Mouse (Mus musculus): Measurements from ENCODE around the gene Kcnc1. TPM values are rescaled to one million over a fixed set of nuclear protein-coding genes. Genes with fewer than 3 reads are reported as not detected.
A peak's percentile ranks its signal among the peaks of the same experiment; 100 is the strongest.

Kcnc1 gene
- polyA plus RNA-seq (2012; ENCODE audit: insufficient read depth, insufficient read length, missing spikeins): not detected in 2 replicates

DNA sequence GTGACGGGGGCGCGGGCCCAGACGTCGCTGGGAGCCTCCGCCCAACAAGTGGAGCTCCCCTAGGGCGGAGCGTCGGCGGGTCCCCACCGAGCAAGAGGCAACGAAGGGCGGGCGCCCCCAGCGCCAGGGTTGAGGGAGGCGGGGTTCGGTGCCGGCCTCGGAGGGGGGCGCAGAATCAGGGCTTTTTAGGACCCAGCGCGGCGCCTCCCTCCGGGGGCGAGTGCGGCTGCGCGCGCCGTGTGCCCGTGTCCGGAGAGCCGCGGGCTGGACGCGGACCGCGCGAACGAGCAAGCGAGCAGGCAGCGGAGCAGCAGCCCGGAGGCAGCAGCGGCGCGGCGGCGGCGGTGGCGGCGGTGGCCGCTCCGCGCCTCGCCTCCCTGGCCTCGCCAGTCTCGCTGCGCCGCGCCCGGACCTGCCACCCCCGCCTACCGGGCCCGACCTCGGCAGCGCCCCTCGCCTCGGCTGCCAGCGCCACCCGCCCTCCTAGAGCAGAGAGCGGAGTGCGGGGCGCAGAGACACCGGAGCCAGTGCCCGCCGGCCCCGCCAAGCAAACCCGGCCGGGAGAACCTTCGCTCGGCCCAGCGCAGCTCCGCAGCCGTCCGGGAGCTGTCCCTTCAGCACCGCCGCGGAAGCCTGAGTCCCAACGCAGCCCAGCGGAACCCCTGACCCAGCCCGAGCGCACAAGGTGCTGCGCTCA lies at the start of gene Kcnc1:
Kcnc1 (plus strand) TSS at position 267 of the 697 bp plus-strand sequence.
- no peaks in the 10 kb centered on the region for H3K4me1 ChIP-seq (ENCODE audit: control insufficient read depth, insufficient read depth, low read length)
- no peak within 1 kb of the TSS for H3K27ac ChIP-seq (ENCODE audit: insufficient read depth, low read depth, low read length)
- TF ChIP-seq POLR2A (IDR thresholded peaks at IDR 0.05; ENCODE audit: borderline replicate concordance, low read depth, low read length) (no peak), CTCF (IDR thresholded peaks at IDR 0.05; ENCODE audit: low read depth, low read length) (no peak)
- H3K4me3 ChIP-seq (ENCODE audit: insufficient read depth, low read length): peak within 1 kb of the TSS; percentile 41

DNA sequence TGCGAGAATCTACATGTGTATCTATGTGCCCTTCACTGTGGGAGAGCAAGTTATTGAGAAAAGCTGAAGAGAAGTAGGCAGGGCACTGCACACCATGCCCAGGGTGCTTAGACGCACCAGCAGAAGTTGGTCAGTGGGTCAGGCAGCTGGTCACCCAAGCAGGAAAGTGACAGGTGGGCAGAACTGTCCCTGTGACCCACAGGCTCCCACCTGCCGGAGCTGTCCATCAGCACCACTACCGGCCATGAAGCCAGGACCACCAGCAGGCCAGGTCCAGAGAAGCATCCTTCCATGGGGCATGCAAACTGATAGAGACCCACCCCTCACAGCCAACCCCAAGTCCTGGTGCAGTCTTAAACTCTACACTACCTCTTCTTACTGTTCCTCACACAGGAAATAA lies 48.6 kb upstream of the Kcnc1 start:
- TF ChIP-seq POLR2A (IDR thresholded peaks at IDR 0.05; ENCODE audit: borderline replicate concordance, low read depth, low read length): no peak
- TF ChIP-seq CTCF (IDR thresholded peaks at IDR 0.05; ENCODE audit: low read depth, low read length): no peak
- Histone ChIP-seq H3K4me1 (ENCODE audit: control insufficient read depth, insufficient read depth, low read length) (no peaks in the 10 kb centered on the region), H3K27ac (ENCODE audit: insufficient read depth, low read depth, low read length) (no peak overlapping the region), H3K4me3 (ENCODE audit: insufficient read depth, low read length) (no peak overlapping the region)

DNA sequence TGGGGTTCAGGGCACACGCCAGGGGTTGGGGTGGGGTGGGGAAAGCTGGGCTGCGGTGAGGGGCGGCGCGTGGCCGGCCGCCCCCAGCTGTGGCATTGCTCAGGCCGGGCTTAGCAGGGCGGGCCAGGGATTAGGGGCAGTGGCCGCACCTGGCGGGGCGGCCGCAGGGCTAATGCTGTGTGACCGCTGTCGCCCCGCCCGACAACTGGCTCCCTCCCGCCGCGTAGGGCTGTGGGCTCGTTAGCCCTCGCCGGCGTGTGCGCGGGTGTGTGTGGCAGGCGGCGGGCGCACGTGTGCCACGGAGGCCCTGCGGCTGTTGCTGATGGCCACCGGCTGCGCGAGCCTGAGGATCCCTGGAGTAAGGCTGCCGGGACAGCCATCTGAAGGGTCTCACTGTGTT lies 47.5 kb upstream of the Kcnc1 start:
- no peaks in the 10 kb centered on the region for H3K4me1 ChIP-seq (ENCODE audit: control insufficient read depth, insufficient read depth, low read length)
- H3K27ac ChIP-seq (ENCODE audit: insufficient read depth, low read depth, low read length): no peak overlapping the region
- TF ChIP-seq POLR2A (IDR thresholded peaks at IDR 0.05; ENCODE audit: borderline replicate concordance, low read depth, low read length) (no peak), CTCF (IDR thresholded peaks at IDR 0.05; ENCODE audit: low read depth, low read length) (no peak)
- H3K4me3 ChIP-seq (ENCODE audit: insufficient read depth, low read length): no peak overlapping the region

DNA sequence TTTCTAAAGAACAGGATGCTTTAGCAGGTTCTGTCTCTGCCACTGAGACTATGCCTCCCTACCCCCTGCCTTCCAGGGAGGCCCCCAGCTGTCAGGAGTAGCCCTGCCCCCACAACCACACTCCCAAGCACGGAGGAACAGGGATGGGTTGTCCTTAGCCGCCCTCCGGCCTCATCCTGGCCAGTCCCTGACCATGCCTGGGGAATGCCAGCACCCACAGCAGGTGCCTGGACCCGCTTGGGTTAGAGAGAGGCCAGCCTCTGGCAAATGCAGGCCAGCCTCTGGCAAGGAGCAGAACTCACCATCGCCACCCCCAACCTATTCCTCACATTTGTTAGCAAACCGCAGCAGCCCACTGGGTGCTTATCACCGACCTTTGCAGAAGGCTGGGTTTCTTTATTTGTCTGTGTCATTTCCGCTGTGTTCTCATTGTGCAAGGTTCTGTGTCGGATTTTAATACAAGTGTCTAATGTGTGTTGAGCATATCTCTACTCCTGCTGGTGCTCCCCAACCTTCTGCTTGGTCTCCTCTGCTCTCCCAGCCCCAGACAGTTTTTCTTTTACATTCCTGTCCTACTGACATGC lies 46.1 kb upstream of the Kcnc1 start:
- TF ChIP-seq POLR2A (IDR thresholded peaks at IDR 0.05; ENCODE audit: borderline replicate concordance, low read depth, low read length) (no peak), CTCF (IDR thresholded peaks at IDR 0.05; ENCODE audit: low read depth, low read length) (no peak)
- no peak overlapping the region for H3K27ac ChIP-seq (ENCODE audit: insufficient read depth, low read depth, low read length)
- H3K4me3 ChIP-seq (ENCODE audit: insufficient read depth, low read length): no peak overlapping the region
- H3K4me1 ChIP-seq (ENCODE audit: control insufficient read depth, insufficient read depth, low read length): no peaks in the 10 kb centered on the region

DNA sequence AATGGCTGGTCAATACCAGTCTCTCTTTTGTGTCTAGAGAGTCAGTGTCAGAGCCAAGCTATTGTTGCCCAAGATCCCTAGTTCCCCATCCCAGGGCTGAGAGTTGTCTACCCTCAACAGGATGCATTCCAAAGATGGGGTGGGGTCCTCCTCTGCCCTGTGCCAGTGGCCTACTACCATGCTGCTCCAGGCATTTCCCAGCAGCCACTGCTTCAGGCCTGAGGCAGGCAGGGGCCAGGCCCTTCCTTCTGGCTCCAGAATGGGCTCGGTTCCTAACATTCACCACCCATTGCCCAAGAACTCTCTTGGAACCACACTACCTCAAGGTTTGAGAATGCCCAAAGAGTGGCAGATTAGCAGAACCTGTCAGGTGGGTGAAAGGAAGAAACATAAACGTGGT lies 43.5 kb upstream of the Kcnc1 start:
- Histone ChIP-seq H3K27ac (ENCODE audit: insufficient read depth, low read depth, low read length) (no peak overlapping the region), H3K4me3 (ENCODE audit: insufficient read depth, low read length) (no peak overlapping the region), H3K4me1 (ENCODE audit: control insufficient read depth, insufficient read depth, low read length) (no peaks in the 10 kb centered on the region)
- TF ChIP-seq CTCF (IDR thresholded peaks at IDR 0.05; ENCODE audit: low read depth, low read length) (no peak), POLR2A (IDR thresholded peaks at IDR 0.05; ENCODE audit: borderline replicate concordance, low read depth, low read length) (no peak)

DNA sequence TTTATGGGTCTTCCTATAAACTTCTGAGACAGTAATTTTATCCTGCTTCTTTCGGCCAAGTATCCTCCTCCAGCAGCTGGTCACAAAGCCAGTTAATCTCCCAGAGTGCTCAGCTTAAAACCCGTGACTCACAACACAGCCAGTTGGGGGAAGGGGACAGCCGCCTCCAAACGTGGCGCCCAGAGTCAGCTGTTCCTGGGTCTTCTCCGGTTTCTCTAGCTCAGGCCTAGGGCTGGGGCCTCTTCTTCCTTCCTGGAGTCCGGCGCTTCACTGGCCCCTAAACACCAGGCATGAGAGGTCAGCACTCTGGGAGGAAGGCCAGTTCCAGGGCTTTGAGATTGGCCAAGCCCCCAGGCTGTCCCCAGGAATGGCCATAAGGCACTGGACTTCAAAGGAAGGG lies 43.1 kb upstream of the Kcnc1 start:
- Histone ChIP-seq H3K27ac (ENCODE audit: insufficient read depth, low read depth, low read length) (no peak overlapping the region), H3K4me1 (ENCODE audit: control insufficient read depth, insufficient read depth, low read length) (no peaks in the 10 kb centered on the region), H3K4me3 (ENCODE audit: insufficient read depth, low read length) (no peak overlapping the region)
- TF ChIP-seq CTCF (IDR thresholded peaks at IDR 0.05; ENCODE audit: low read depth, low read length) (no peak), POLR2A (IDR thresholded peaks at IDR 0.05; ENCODE audit: borderline replicate concordance, low read depth, low read length) (no peak)

DNA sequence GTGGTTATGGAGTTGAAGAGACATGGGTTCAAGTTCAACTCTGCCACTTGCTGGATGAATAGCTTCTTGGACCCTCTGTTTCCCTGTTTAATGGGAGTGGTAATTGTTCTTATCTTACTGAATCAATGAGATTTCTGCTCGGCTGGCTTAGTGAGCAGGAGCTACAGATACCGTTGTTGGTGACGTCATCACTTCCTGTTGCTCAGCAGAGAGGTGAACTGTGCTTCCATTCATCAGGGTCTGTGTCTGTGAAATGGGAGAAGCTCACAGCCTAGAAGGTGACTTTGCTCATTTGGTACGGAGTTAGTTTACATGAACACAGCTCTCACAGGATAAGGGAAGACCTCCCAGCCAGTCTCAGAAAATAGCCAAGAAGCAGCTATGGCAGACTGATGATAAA lies 42.4 kb upstream of the Kcnc1 start:
- Histone ChIP-seq H3K4me1 (ENCODE audit: control insufficient read depth, insufficient read depth, low read length) (no peaks in the 10 kb centered on the region), H3K27ac (ENCODE audit: insufficient read depth, low read depth, low read length) (no peak overlapping the region), H3K4me3 (ENCODE audit: insufficient read depth, low read length) (no peak overlapping the region)
- TF ChIP-seq CTCF (IDR thresholded peaks at IDR 0.05; ENCODE audit: low read depth, low read length) (no peak), POLR2A (IDR thresholded peaks at IDR 0.05; ENCODE audit: borderline replicate concordance, low read depth, low read length) (no peak)

DNA sequence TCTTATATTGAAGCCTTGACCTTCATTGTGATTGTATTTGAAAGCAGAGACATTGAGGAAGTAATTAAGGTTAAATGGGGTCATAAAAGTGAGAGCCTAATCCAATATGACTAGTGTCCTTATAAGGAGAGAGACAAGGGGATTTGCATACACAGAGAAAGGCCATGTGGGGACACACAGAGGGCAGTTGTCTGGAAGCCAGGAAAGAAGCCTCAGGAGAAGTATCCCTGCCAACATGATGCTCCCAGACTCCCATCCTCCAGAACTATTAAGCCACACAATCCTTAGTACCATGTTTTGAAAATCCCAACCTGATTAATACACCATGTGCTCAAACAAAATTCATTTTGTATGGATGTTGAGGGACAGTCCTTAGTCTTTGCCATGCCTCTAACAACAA lies 34.5 kb upstream of the Kcnc1 start:
- Histone ChIP-seq H3K4me3 (ENCODE audit: insufficient read depth, low read length) (no peak overlapping the region), H3K27ac (ENCODE audit: insufficient read depth, low read depth, low read length) (no peak overlapping the region), H3K4me1 (ENCODE audit: control insufficient read depth, insufficient read depth, low read length) (no peaks in the 10 kb centered on the region)
- TF ChIP-seq POLR2A (IDR thresholded peaks at IDR 0.05; ENCODE audit: borderline replicate concordance, low read depth, low read length) (no peak), CTCF (IDR thresholded peaks at IDR 0.05; ENCODE audit: low read depth, low read length) (no peak)

DNA sequence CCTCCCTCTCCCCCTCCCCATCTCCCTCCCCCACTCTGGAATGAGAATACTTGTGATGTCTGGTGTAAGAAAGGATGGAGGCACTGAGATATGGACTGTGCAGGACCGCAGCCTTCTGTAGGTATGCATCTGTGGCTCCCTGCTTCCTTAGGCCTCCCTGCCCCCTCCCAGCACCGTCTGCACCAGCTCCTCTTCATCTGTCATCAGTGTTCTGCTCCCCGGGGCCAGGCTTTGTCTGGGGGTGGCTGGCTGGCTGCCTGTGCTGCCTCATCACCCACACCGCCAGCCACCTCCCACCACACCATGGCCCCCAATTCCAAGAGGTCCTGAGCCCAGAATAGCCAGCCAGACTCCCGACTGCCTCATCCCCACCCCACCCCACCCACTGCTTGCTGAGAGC lies 32.1 kb upstream of the Kcnc1 start:
- Histone ChIP-seq H3K27ac (ENCODE audit: insufficient read depth, low read depth, low read length) (no peak overlapping the region), H3K4me1 (ENCODE audit: control insufficient read depth, insufficient read depth, low read length) (no peaks in the 10 kb centered on the region), H3K4me3 (ENCODE audit: insufficient read depth, low read length) (no peak overlapping the region)
- TF ChIP-seq CTCF (IDR thresholded peaks at IDR 0.05; ENCODE audit: low read depth, low read length) (no peak), POLR2A (IDR thresholded peaks at IDR 0.05; ENCODE audit: borderline replicate concordance, low read depth, low read length) (no peak)

DNA sequence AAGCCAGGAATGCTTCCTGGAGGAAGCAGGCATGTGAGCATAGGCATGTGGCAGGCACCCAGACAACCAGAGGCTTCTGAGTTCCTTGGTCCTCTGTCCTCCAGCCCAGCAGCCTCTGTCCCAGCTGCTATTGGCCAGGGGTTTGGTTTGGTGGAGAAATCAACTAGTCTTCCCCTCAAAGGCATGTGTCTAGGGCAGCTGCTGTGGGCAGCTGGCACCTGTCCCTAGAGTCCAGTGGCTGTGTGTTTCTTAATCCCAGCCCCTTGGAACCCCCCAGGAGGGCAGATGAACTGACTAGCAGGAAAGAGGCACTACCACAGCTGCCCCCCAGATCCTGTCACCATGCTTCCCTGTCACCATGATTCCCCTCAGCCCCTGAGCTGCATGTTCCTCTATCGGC lies 30.5 kb upstream of the Kcnc1 start:
- Histone ChIP-seq H3K27ac (ENCODE audit: insufficient read depth, low read depth, low read length) (no peak overlapping the region), H3K4me3 (ENCODE audit: insufficient read depth, low read length) (no peak overlapping the region), H3K4me1 (ENCODE audit: control insufficient read depth, insufficient read depth, low read length) (no peaks in the 10 kb centered on the region)
- no peak for TF ChIP-seq POLR2A (IDR thresholded peaks at IDR 0.05; ENCODE audit: borderline replicate concordance, low read depth, low read length)
- TF ChIP-seq CTCF (IDR thresholded peaks at IDR 0.05; ENCODE audit: low read depth, low read length): no peak

Measured in bone marrow macrophage, adult 2 months (primary cell).